Comparison of ENCODE assay signal across 8 mouse cellular contexts in the genomic region with DNA sequence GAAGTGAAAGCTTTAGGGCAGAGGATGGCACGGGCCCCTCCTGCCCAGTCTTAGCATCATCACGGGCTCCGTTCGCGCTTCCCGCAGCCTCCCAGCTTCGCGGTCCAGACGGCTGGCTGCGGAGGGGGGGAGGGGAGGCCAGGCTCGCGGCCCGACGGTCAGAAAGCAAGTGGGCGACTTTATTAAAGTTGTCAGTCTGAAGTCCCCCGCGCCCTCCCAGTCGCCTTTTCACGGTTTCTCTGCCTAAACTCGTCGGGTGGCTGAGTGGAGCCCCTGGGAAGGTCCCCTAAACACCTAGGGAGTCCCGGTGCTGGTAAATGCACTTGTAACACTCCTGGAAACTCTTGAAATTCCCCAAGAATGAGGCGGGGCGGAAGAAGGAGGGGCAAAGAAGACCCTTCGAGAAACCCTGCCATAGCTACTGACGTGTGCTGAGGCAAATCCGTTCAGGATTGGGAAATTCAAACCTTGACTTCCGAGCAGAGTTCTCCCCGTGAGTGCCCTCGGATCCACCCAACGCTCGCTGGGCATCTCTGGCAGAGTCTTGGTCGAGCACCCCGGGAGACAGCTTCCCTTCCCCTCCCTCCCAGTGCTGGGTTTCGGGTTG. TPM values are rescaled to one million over a fixed set of nuclear protein-coding genes. Genes with fewer than 3 reads are reported as not detected.
DNase-seq lines count a peak whose midpoint lies in the region; ATAC-seq and TF ChIP-seq lines count a peak whose summit lies in the region.

No protein-coding gene starts in this region.

- H3K36me3 ChIP-seq in forebrain, embryonic 10.5 days (replicated peaks), result peaks cover 25% of the 10 kb centered on the region
- H3K36me3 ChIP-seq in small intestine, adult 2 months (ENCODE audit: control insufficient read depth, insufficient read depth, low read length), result no peaks in the 10 kb centered on the region

- WGBS in forebrain, embryonic 10.5 days, result under 1% methylated on average over 35 of the region's 35 CpGs
- 3% methylated on average over 35 of the region's 35 CpGs for WGBS in small intestine, adult 2 months

- H3K27ac ChIP-seq in forebrain, embryonic 10.5 days, result peak overlapping the region; percentile 96
- H3K27ac ChIP-seq in small intestine, adult 2 months (ENCODE audit: insufficient read depth, low read depth, low read length), result peak overlapping the region; percentile 62

- peaks cover 41% of the 10 kb centered on the region for H3K4me1 ChIP-seq in forebrain, embryonic 10.5 days
- no peaks in the 10 kb centered on the region for H3K4me1 ChIP-seq in small intestine, adult 2 months (ENCODE audit: control insufficient read depth, insufficient read depth, insufficient read length, low read length)

- H3K27me3 ChIP-seq in forebrain, embryonic 10.5 days (ENCODE audit: poor library complexity, severe bottlenecking), result no peaks in the 10 kb centered on the region
- H3K27me3 ChIP-seq in small intestine, adult 2 months (ENCODE audit: control insufficient read depth, insufficient read depth, low read length), result 0 out of 2 replicates have a peak, but pooled peaks cover 6% of the 10 kb centered on the region

- TF ChIP-seq POLR2A in small intestine, adult 2 months (IDR thresholded peaks at IDR 0.05; ENCODE audit: low read depth, low read length), result no peak

- H3K9me3 ChIP-seq in forebrain, embryonic 10.5 days, result no peaks in the 10 kb centered on the region

- no peak for TF ChIP-seq CTCF in small intestine, adult 2 months (IDR thresholded peaks at IDR 0.05; ENCODE audit: extremely low read depth, insufficient read length, insufficient replicate concordance, low read depth, low read length)

- peak; percentile 51 for ATAC-seq in frontal cortex, adult (ENCODE audit: low TSS enrichment)

- peak overlapping the region; percentile 77 for H3K4me3 ChIP-seq in forebrain, embryonic 10.5 days
- peak overlapping the region; percentile 64 for H3K4me3 ChIP-seq in small intestine, adult 2 months (ENCODE audit: low read depth, low read length)

- no peak for DNase-seq in frontal cortex, adult 2 months (ENCODE audit: extremely low spot score in 1 of 2, low spot score in 1 of 2)
- peak; percentile 68 for DNase-seq in ZHBTc4 (ENCODE audit: low read depth, low spot score)
- DNase-seq in forebrain, embryonic 10.5 days (ENCODE audit: extremely low spot score, low spot score), result peak; percentile 75
- DNase-seq in heart, postnatal 14 days, result peak; percentile 51 to 57
- peak; percentile 53 to 59 for DNase-seq in kidney, postnatal 36 days
- DNase-seq in lung, postnatal 4 days, result peak; percentile 64

- intact Hi-C loops in heart, postnatal 14 days (cut with DNase I), result loop anchor here (2.0 to 5.0 kb wide), 3 partner anchors 90 to 374 kb away; no protein-coding TSS in a partner anchor

RNA-seq across cellular contexts. Expression of a gene that starts 1.6 kb away (rescaled TPM):
- 115 and 117 TPM in 2 replicates for polyA plus RNA-seq in frontal cortex, adult 2 months (2012; rRNA removed)
- polyA plus RNA-seq in forebrain, embryonic 10.5 days (2016; fragmentation: Nextera tagmentation; extraction: Ambion mirVana), result 187 and 200 TPM in 2 replicates
- 100 to 1,000 TPM; 436 to 469 TPM for total RNA-seq in heart, postnatal 14 days (2021)
- 3.3 and 3.7 TPM in 2 replicates for polyA plus RNA-seq in small intestine, adult 2 months (2012; rRNA removed)

Comparison
In these comparisons a context has a peak if more than half of its experiments do, and no peak if none do; other contexts are left out.
1. DNase-seq: peak in ZHBTc4 (single experiment), forebrain, embryonic 10.5 days (single experiment), heart, postnatal 14 days (2 of 2), kidney, postnatal 36 days (2 of 2) and lung, postnatal 4 days (2 of 2); none in frontal cortex, adult 2 months (0 of 2).
2. RNA of a gene that starts 1.6 kb away (polyA plus RNA-seq): 187 to 200 TPM in forebrain, embryonic 10.5 days and 115 to 117 TPM in frontal cortex, adult 2 months; 3.3 to 3.7 TPM in small intestine, adult 2 months; every median in the first group is over 10 times any median in the second.